Mouse (Mus musculus): Measurements from ENCODE around the gene Anks1b. TPM values are rescaled to one million over a fixed set of nuclear protein-coding genes. Genes with fewer than 3 reads are reported as not detected.

Gene Anks1b
- polyA plus RNA-seq, 1 experiment from 2014 or later = 2.8 TPM

- no peaks in the 10 kb centered on the region for H3K4me1 ChIP-seq
- H3K4me3 ChIP-seq = no peak overlapping the region
- H3K9me3 ChIP-seq = no peaks in the 10 kb centered on the region
- ATAC-seq (ENCODE audit: insufficient number of reproducible peaks, insufficient read depth, low FRiP score, low TSS enrichment) = no peak
- no peaks in the 10 kb centered on the region for H3K27me3 ChIP-seq
- no peak overlapping the region for H3K27ac ChIP-seq
- WGBS = 77% methylated on average over 4 of the region's 4 CpGs
- H3K36me3 ChIP-seq = no peaks in the 10 kb centered on the region
- no peak overlapping the region for H3K4me2 ChIP-seq (replicated peaks)
- no peak overlapping the region for H3K9ac ChIP-seq
These were observed 938.1 kb downstream of the Anks1b start for GRCm38 (mm10) chr10:90811446-90811845.

GRCm38 (mm10) chr10:90813326-90813725 is 940.0 kb downstream of the Anks1b start:
- no peaks in the 10 kb centered on the region for H3K9me3 ChIP-seq
- no peak overlapping the region for H3K4me3 ChIP-seq
- ATAC-seq (ENCODE audit: insufficient number of reproducible peaks, insufficient read depth, low FRiP score, low TSS enrichment) = no peak

GRCm38 (mm10) chr10:90814412-90814811 is 941.1 kb downstream of the Anks1b start:
- no peaks in the 10 kb centered on the region for H3K27me3 ChIP-seq
- no peaks in the 10 kb centered on the region for H3K9me3 ChIP-seq
- WGBS = 77% methylated on average over 6 of the region's 6 CpGs
- ATAC-seq (ENCODE audit: insufficient number of reproducible peaks, insufficient read depth, low FRiP score, low TSS enrichment) = no peak
- no peaks in the 10 kb centered on the region for H3K4me1 ChIP-seq
- no peak overlapping the region for H3K9ac ChIP-seq
- H3K4me3 ChIP-seq = no peak overlapping the region
- no peak overlapping the region for H3K27ac ChIP-seq
- H3K4me2 ChIP-seq (replicated peaks) = no peak overlapping the region
- no peaks in the 10 kb centered on the region for H3K36me3 ChIP-seq

More at GRCm38 (mm10) chr10:90813326-90813725, 940.0 kb downstream of the Anks1b start:
- H3K4me1 ChIP-seq = no peaks in the 10 kb centered on the region
- H3K27me3 ChIP-seq = no peaks in the 10 kb centered on the region
- 95% methylated on average over 5 of the region's 5 CpGs for WGBS
- H3K36me3 ChIP-seq = no peaks in the 10 kb centered on the region
- no peak overlapping the region for H3K27ac ChIP-seq
- H3K9ac ChIP-seq = no peak overlapping the region
- H3K4me2 ChIP-seq (replicated peaks) = no peak overlapping the region

- Histone ChIP-seq H3K36me3 (no peaks in the 10 kb centered on the region), H3K9me3 (no peaks in the 10 kb centered on the region), H3K27me3 (no peaks in the 10 kb centered on the region), H3K9ac (no peak overlapping the region), H3K27ac (no peak overlapping the region), H3K4me3 (no peak overlapping the region), H3K4me1 (no peaks in the 10 kb centered on the region), H3K4me2 (replicated peaks) (no peak overlapping the region)
- no peak for ATAC-seq (ENCODE audit: insufficient number of reproducible peaks, insufficient read depth, low FRiP score, low TSS enrichment)
- 43% methylated on average over 10 of the region's 10 CpGs for WGBS
These were observed 945.1 kb downstream of the Anks1b start for GRCm38 (mm10) chr10:90818246-90818937.

GRCm38 (mm10) chr10:90823438-90823837 is 950.1 kb downstream of the Anks1b start:
- 10% methylated on average over 4 of the region's 4 CpGs for WGBS
- ATAC-seq (ENCODE audit: insufficient number of reproducible peaks, insufficient read depth, low FRiP score, low TSS enrichment) = no peak
- no peak overlapping the region for H3K27ac ChIP-seq
- H3K27me3 ChIP-seq = peaks cover 19% of the 10 kb centered on the region
- no peak overlapping the region for H3K9ac ChIP-seq
- H3K4me2 ChIP-seq (replicated peaks) = no peak overlapping the region
- no peaks in the 10 kb centered on the region for H3K4me1 ChIP-seq
- no peaks in the 10 kb centered on the region for H3K36me3 ChIP-seq
- H3K4me3 ChIP-seq = no peak overlapping the region
- H3K9me3 ChIP-seq = no peaks in the 10 kb centered on the region

- Histone ChIP-seq H3K4me1 (0 out of 2 replicates have a peak, but pooled peaks cover 3% of the 10 kb centered on the region), H3K4me2 (replicated peaks) (no peak overlapping the region), H3K4me3 (no peak overlapping the region), H3K9ac (no peak overlapping the region), H3K9me3 (no peaks in the 10 kb centered on the region), H3K27me3 (peaks cover 32% of the 10 kb centered on the region), H3K27ac (no peak overlapping the region), H3K36me3 (no peaks in the 10 kb centered on the region)
- ATAC-seq (ENCODE audit: insufficient number of reproducible peaks, insufficient read depth, low FRiP score, low TSS enrichment) = no peak
- WGBS = 78% methylated on average over 2 of the region's 2 CpGs
These were observed 951.4 kb downstream of the Anks1b start for GRCm38 (mm10) chr10:90824692-90825091.

- no peak overlapping the region for H3K9ac ChIP-seq
- 21% methylated on average over 4 of the region's 4 CpGs for WGBS
- peaks cover 53% of the 10 kb centered on the region for H3K27me3 ChIP-seq
- H3K9me3 ChIP-seq = no peaks in the 10 kb centered on the region
- no peaks in the 10 kb centered on the region for H3K36me3 ChIP-seq
- H3K4me1 ChIP-seq = 0 out of 2 replicates have a peak, but pooled peaks cover 3% of the 10 kb centered on the region
- H3K27ac ChIP-seq = no peak overlapping the region
- ATAC-seq (ENCODE audit: insufficient number of reproducible peaks, insufficient read depth, low FRiP score, low TSS enrichment) = no peak
- no peak overlapping the region for H3K4me3 ChIP-seq
- H3K4me2 ChIP-seq (replicated peaks) = no peak overlapping the region
These were observed 953.6 kb downstream of the Anks1b start for GRCm38 (mm10) chr10:90826939-90827338.

GRCm38 (mm10) chr10:90828581-90829393 is 955.5 kb downstream of the Anks1b start:
- WGBS = under 1% methylated on average over 48 of the region's 73 CpGs
- peak; percentile 71 for ATAC-seq (ENCODE audit: insufficient number of reproducible peaks, insufficient read depth, low FRiP score, low TSS enrichment)
- peaks cover 70% of the 10 kb centered on the region for H3K27me3 ChIP-seq
- no peaks in the 10 kb centered on the region for H3K9me3 ChIP-seq
- peak overlapping the region; percentile 57 for H3K4me3 ChIP-seq
- 0 out of 2 replicates have a peak, but pooled peaks cover 3% of the 10 kb centered on the region for H3K4me1 ChIP-seq
- peak overlapping the region; percentile 99 for H3K4me2 ChIP-seq (replicated peaks)
- H3K27ac ChIP-seq = no peak overlapping the region
- H3K36me3 ChIP-seq = no peaks in the 10 kb centered on the region
- H3K9ac ChIP-seq = peak overlapping the region; percentile 48

GRCm38 (mm10) chr10:90829394-90830267 is 956.3 kb downstream of the Anks1b start:
- Histone ChIP-seq H3K36me3 (no peaks in the 10 kb centered on the region), H3K9ac (peak overlapping the region; percentile 48), H3K4me1 (0 out of 2 replicates have a peak, but pooled peaks cover 3% of the 10 kb centered on the region), H3K4me2 (replicated peaks) (peak overlapping the region; percentile 99), H3K9me3 (no peaks in the 10 kb centered on the region), H3K4me3 (peak overlapping the region; percentile 57), H3K27me3 (peaks cover 71% of the 10 kb centered on the region), H3K27ac (no peak overlapping the region)
- ATAC-seq (ENCODE audit: insufficient number of reproducible peaks, insufficient read depth, low FRiP score, low TSS enrichment) = peak; percentile 67; the same call in 1 of the 2 replicates
- 3% methylated on average over 42 of the region's 76 CpGs for whole genome bisulfite sequencing

GRCm38 (mm10) chr10:90830268-90830585 is 956.9 kb downstream of the Anks1b start:
- Histone ChIP-seq H3K4me3 (peak overlapping the region; percentile 57; the same call in 1 of the 2 replicates), H3K27me3 (peaks cover 71% of the 10 kb centered on the region), H3K36me3 (no peaks in the 10 kb centered on the region), H3K9me3 (no peaks in the 10 kb centered on the region), H3K4me2 (replicated peaks) (peak overlapping the region; percentile 99; the same call in 1 of the 2 replicates), H3K9ac (no peak overlapping the region), H3K4me1 (0 out of 2 replicates have a peak, but pooled peaks cover 3% of the 10 kb centered on the region), H3K27ac (no peak overlapping the region)
- no peak for ATAC-seq (ENCODE audit: insufficient number of reproducible peaks, insufficient read depth, low FRiP score, low TSS enrichment)
- under 1% methylated on average over 11 of the region's 11 CpGs for WGBS

GRCm38 (mm10) chr10:90830591-90831287 is 957.4 kb downstream of the Anks1b start:
- H3K36me3 ChIP-seq = no peaks in the 10 kb centered on the region
- H3K27me3 ChIP-seq = peaks cover 71% of the 10 kb centered on the region
- H3K27ac ChIP-seq = no peak overlapping the region
- H3K4me1 ChIP-seq = 0 out of 2 replicates have a peak, but pooled peaks cover 3% of the 10 kb centered on the region
- ATAC-seq (ENCODE audit: insufficient number of reproducible peaks, insufficient read depth, low FRiP score, low TSS enrichment) = no peak
- 4% methylated on average over 21 of the region's 21 CpGs for WGBS
- H3K4me2 ChIP-seq (replicated peaks) = 0 out of 2 replicates have a peak overlapping the region, but pooled peaks have one; percentile 99
- 0 out of 2 replicates have a peak overlapping the region, but pooled peaks have one; percentile 57 for H3K4me3 ChIP-seq
- H3K9ac ChIP-seq = no peak overlapping the region
- no peaks in the 10 kb centered on the region for H3K9me3 ChIP-seq

All from embryonic facial prominence, embryonic 12.5 days (tissue).